Mouse (Mus musculus): ENCODE measurements around the gene Itpka.

GRCm38 (mm10) chr2:119737124-119737523 is 5.0 kb upstream of the Itpka start:
- TF ChIP-seq POLR2A (IDR thresholded peaks at IDR 0.05; ENCODE audit: borderline replicate concordance, extremely low read depth, low read depth, low read length) (no peak), CTCF (IDR thresholded peaks at IDR 0.05; ENCODE audit: insufficient read depth, low read length) (no peak)
